Mouse (Mus musculus) CD4-positive helper T cell, adult 2 months (primary cell): ENCODE results near the gene Ipcef1.
"Not testable (repeated sequence)": the region's sequence is repeated elsewhere in the genome, so short reads cannot be mapped to it uniquely, and the experiment has no call there.

Experiments
- DNase-seq: peaks from one replicate; pipeline ENCODE4 v3.0.0-alpha.2; 2012; ENCODE audit warnings: low read depth, missing footprints, low spot score

Ipcef1 gene

GRCm38 (mm10) chr10:6889640-6890245 lies 162.5 kb downstream of the Ipcef1 start:
- no peak for DNase-seq

GRCm38 (mm10) chr10:6885460-6885859 lies 166.8 kb downstream of the Ipcef1 start:
- DNase-seq: peak; percentile 69

- DNase-seq: not testable (repeated sequence)
Observed at GRCm38 (mm10) chr10:6882041-6882440, 170.2 kb downstream of the Ipcef1 start.

- no peak for DNase-seq
Observed at GRCm38 (mm10) chr10:6878276-6878881, 173.9 kb downstream of the Ipcef1 start.

DNA sequence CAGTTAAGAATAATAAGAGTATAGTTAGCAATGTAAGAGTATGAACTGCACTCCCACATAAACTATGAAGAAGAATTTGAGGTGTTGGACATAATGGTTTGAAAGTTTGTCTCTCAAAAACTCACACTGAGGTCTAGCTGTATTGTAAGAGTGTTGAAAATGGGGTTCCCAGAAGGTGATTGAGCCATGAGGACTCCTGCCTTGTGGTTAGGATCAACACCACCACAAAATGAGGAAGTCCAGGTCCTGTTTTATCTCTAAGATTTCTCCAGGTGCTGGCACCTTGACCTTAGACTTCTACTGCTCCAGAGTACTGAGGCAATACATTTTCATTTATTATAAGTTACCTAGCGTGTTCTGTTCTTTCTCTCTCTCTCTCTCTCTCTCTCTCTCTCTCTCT lies 178.4 kb downstream of the Ipcef1 start:
- no peak for DNase-seq

DNA sequence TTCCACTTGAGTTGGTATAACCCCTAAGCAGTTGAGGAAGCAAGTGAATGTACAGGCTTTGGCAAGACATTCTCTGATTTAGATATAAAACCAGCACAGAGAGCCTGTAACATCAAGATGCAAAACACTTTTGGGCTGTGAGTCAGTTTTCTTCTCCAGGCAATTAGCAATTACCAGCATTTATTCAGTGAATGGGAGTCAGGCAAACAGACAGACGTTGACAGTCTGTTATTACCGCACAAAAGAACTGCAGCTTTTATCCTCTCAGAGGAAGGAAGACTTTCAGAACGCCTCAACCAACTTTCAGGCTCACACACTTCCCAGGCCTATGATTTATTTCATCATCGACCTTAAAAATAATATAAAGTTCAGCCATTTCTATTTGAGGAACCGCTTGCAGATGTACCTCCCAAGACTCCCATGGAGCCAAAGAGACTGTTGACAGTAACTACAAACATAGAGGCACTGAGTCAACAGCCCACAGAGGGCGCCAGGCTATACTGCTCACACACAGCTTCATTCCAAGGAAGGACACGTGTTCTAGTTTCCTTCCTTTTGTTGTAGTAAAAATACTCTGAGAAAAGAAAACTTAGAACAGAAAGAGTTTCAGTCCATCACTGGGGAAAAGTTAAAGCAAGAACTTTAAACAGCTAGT lies 180.7 kb downstream of the Ipcef1 start:
- DNase-seq: no peak

- no peak for DNase-seq
Observed at GRCm38 (mm10) chr10:6855812-6856211, 196.5 kb downstream of the Ipcef1 start.

GRCm38 (mm10) chr10:6848834-6849233 lies 203.4 kb downstream of the Ipcef1 start:
- DNase-seq: no peak

DNA sequence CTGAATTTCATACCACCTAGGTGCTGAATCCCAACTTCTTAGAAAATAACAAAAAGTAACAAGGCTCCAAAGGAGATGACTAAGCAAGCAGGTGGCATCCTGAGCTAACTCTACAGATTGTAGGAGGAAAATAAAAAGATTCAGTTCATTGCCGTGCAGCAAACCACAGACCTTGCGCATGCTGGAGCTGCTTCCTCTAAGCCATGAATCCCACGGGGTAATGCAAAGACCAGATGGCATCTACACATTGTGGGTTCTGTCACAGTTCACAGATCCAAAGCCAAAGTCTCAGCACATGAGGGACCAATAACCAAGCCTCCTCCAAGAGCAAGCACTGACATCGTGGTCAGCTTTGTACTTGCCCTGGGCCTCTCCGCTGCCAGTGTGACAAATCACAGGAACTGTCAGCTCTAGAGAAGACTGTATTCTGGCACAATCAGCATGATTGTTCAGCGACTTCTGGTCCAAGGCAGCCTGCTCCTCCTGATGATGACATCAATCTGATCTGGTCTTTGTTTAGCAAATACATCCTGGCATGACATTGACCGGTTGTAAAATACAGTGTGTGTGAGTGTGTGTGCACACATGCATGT lies 204.0 kb downstream of the Ipcef1 start:
- DNase-seq: no peak

DNA sequence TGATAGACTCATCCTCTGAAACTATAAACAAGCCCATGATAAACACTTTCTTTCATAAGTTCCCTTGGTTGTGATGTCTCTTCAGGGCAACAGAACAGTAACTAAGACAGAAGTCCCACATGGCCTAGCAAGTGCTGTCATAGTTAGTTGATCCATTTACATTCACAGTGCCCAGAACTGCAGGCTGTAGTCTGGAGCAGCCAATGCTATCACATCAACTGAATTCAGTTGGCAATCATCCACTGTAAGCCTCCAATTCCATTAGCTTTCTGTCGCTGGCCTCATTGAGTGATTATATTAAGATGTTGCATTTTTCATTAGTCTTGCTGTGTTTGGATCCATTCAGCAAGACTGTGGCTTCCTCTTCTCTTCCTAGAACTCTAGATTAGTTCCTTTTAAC lies 206.0 kb downstream of the Ipcef1 start:
- no peak for DNase-seq

DNA sequence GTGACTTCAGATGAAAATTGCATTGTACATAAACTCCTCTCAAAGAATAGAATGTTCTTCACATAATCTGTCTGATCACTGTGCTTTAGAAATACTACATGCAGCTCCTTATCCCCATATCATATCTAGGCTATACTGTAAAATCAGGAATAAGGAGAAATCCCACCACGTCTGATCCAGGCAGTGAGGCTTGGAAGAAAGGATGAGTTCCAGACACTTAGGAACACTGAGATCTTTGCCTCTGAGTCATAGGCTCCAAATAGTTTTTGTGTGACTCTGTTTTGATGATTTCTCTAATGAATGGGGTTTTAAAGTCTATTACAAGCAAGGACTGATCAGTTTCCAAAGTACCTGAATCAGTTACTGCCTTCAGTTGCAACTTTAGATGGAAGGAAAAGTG lies 210.1 kb downstream of the Ipcef1 start:
- no peak for DNase-seq
